Mouse (Mus musculus) liver, adult 2 months (tissue): Measurements from ENCODE around the gene Dnajc30. TPM values are rescaled to one million over a fixed set of nuclear protein-coding genes. Genes with fewer than 3 reads are reported as not detected.

ENCODE experiments used
- DNase-seq: peaks from one replicate; pipeline ENCODE4 v3.0.0-alpha.2; 2011; ENCODE audit warnings: low read depth, low spot score; ENCODE audit errors: extremely low read depth
- H3K27ac ChIP-seq: fragments of 200-500 bp; replicated peaks from 2 replicates; pipeline ENCODE4 v1.5.1; 2012; ENCODE audit warnings: low read depth, mild to moderate bottlenecking, control low read depth, inconsistent platforms, low read length; ENCODE audit not compliant: insufficient read depth
- H3K27me3 ChIP-seq: fragments of 200-500 bp; 2 replicates; pipeline ENCODE4 v1.6.1; 2012; ENCODE audit warnings: mild to moderate bottlenecking, moderate library complexity, low read length, inconsistent platforms; ENCODE audit not compliant: control insufficient read depth, insufficient read depth
- H3K36me3 ChIP-seq: fragments of 200-500 bp; 2 replicates; pipeline ENCODE4 v1.6.1; 2012; ENCODE audit warnings: low read length, inconsistent platforms; ENCODE audit not compliant: control insufficient read depth, insufficient read depth
- H3K4me1 ChIP-seq: fragments of 200-500 bp; 2 replicates; pipeline ENCODE4 v1.6.1; 2011; ENCODE audit warnings: low read length; ENCODE audit not compliant: control insufficient read depth, insufficient read depth
- H3K4me3 ChIP-seq: fragments of 200-500 bp; 2 replicates; pipeline ENCODE4 v1.5.1; 2011; ENCODE audit warnings: low read depth, mild to moderate bottlenecking, control low read depth, low read length, moderate library complexity; ENCODE audit not compliant: insufficient read depth
- H3K79me2 ChIP-seq: fragments of 200-500 bp; 2 replicates; pipeline ENCODE4 v1.6.1; 2012; ENCODE audit warnings: inconsistent platforms, mild to moderate bottlenecking, low read length, moderate library complexity; ENCODE audit not compliant: control insufficient read depth, insufficient read depth
- H3K9ac ChIP-seq: fragments of 200-500 bp; 2 replicates; pipeline ENCODE4 v1.6.1; 2012; ENCODE audit warnings: low read depth, mild to moderate bottlenecking, control low read depth, inconsistent platforms, low read length
- CTCF ChIP-seq: fragments of 200-500 bp; IDR thresholded peaks from 2 replicates; pipeline ENCODE4 v1.5.1; 2011; ENCODE audit warnings: low read depth, low read length, control low read depth
- POLR2A ChIP-seq: fragments of 200-500 bp; IDR thresholded peaks from 2 replicates; pipeline ENCODE4 v1.6.1; 2011; ENCODE audit warnings: low read length, control low read depth; ENCODE audit not compliant: insufficient read depth; ENCODE audit errors: extremely low read depth
- WGBS: fragments of 180-500 bp; shearing (Covaris S2); methylation state at CpG from one replicate; pipeline ENCODE4 v1.1.7; 2018; 5-methylcytosine and 5-hydroxymethylcytosine counted together
- polyA plus RNA-seq: library from polyadenylated mRNA; depleted of rRNA; stranded (reverse); fragments of >200 nt; gene quantifications from 2 replicates; pipeline ENCODE4 v1.2.3, GENCODE M21; 2012
- total RNA-seq: library from RNA; depleted of rRNA; stranded (reverse); fragments of >200 nt; gene quantifications from 2 replicates; pipeline ENCODE4 v1.2.3, GENCODE M21; 2014

The Dnajc30 gene
- total and polyA plus RNA-seq, 2 experiments = 7.1 to 39.9 TPM

DNA sequence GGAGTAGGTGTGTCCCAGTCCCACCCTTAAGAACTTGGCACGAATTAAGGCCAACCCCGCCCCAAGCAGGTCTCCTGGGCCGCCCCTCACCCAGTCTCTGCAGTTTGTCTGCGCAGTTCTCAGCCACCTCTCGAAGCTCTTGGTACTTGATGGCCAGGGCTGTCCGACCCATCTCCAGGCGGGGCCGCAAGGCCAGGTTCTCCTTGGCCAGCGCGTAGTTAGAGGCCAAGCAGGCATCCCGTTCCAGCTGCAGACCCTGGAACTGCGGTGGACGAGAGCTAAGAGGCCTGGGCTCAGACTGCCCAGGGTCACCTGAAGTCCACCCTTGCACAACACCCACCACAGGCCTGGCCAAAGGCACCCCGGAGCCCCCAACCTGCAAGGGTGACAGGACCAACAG lies 12.4 kb downstream of the Dnajc30 start:
- no peak overlapping the region for H3K9ac ChIP-seq
- H3K4me3 ChIP-seq = no peak overlapping the region
- WGBS = 78% methylated on average over 14 of the region's 14 CpGs
- H3K4me1 ChIP-seq = peaks cover 7% of the 10 kb centered on the region
- no peak for DNase-seq
- TF ChIP-seq POLR2A = no peak
- TF ChIP-seq CTCF = no peak
- H3K36me3 ChIP-seq = no peaks in the 10 kb centered on the region
- H3K79me2 ChIP-seq = no peaks in the 10 kb centered on the region
- H3K27ac ChIP-seq = no peak overlapping the region
- H3K27me3 ChIP-seq = no peaks in the 10 kb centered on the region

DNA sequence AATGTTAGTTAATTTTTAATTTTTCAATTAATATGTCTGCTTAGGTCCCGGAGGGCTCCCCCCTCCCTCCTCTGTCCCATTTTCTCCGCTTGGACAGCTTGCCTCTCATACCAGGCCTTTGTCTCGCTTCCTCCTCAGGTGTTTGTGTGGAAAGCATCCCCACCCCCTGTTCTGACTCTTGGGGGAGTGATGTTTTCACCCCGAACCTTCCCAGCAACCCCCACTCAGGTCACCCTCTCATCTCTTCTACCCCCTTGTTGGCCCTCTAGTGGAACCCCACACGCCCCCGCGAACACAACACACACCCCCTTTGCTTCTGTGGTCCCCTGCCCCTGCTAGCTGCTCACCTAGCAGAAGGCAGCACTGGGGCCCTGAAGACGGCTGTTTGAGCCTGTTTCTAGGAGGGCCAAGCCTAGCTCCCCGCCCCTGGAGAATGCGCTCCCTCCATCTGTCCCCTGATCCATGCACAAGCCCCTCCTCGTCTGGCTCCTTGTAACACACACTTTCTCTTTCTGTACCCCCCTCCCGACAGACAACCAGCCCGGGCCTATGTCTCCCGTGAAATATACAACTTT lies 13.0 kb downstream of the Dnajc30 start:
- no peaks in the 10 kb centered on the region for H3K79me2 ChIP-seq
- peaks cover 7% of the 10 kb centered on the region for H3K4me1 ChIP-seq
- no peak for DNase-seq
- peak overlapping the region; percentile 8; the same call in 1 of the 2 replicates for H3K4me3 ChIP-seq
- H3K27ac ChIP-seq = no peak overlapping the region
- 47% methylated on average over 14 of the region's 14 CpGs for WGBS
- H3K27me3 ChIP-seq = no peaks in the 10 kb centered on the region
- TF ChIP-seq CTCF (no peak), POLR2A (no peak)
- H3K36me3 ChIP-seq = no peaks in the 10 kb centered on the region
- peak overlapping the region; percentile 40; the same call in 1 of the 2 replicates for H3K9ac ChIP-seq

DNA sequence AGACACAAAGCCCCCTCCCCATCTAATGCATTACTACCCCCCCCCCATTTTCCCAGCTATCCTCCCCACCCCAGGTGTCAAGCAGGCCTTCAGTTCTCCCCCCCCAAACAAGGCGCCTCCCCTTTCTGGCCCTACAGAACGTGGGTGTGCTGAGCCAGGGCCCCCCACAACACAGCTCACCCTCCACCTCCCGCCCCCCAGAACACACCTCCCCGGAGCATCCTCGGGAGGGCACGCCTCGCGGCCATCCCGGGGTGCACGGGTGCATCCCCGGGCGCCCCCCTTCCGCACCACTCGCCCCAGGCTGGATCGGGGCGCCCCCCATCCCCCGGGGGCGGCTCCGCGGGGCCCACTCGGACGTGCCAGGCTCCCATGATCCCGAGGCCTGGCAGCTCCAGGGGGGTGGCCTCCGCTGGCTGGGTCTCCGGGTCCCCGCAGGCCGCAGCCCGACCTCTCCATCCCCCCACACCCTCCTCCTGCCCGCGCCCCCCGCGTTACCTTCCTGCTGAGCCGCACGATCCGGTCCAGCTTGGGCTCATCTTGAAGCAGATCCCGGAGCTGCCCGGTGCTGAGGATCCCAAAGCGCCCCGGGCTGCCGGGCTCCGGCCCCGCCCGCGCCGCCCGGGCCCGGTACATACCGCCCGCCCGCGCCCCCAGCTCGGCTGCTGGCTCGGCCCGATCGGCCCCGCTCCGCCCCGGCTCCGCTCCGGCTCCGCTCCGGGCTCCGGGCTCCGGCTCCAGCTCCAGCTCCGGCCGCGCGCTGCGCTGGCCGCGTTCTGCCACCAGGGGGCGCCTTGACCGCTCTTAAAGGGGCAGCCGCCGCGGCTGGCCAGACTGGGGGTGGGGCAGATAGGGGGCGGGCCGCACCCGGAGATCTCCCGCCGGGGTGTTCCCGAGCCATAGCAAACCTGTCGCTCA lies 13.8 kb downstream of the Dnajc30 start, which contains the start of gene Vps37d:
Vps37d (minus strand) TSS at position 703 of the 918 bp plus-strand sequence.
- DNase-seq = peak; percentile 37
- H3K9ac ChIP-seq = peak within 1 kb of the TSS; percentile 90
- 2% methylated on average over 77 of the region's 83 CpGs for WGBS
- no peaks in the 10 kb centered on the region for H3K27me3 ChIP-seq
- H3K36me3 ChIP-seq = no peaks in the 10 kb centered on the region
- H3K4me3 ChIP-seq = peak within 1 kb of the TSS; percentile 70
- TF ChIP-seq POLR2A (no peak), CTCF (peak; percentile 80)
- no peak within 1 kb of the TSS for H3K27ac ChIP-seq
- H3K79me2 ChIP-seq = no peaks in the 10 kb centered on the region
- peaks cover 7% of the 10 kb centered on the region for H3K4me1 ChIP-seq

DNA sequence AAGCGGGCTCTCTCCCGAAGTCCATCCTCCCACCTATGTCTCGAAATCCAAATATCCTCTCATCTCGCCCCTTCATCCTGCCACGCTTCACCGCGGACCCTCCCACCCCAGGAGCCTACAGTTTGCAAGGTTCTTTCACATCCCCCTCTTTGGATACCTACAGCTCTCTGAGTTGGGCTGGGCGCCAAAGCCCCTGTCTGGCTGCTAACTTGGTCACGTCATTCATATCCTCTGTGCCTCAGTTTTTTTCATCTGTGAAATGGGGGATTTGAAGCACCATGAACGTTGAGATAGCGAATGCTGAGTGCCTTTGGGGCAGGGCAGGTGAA lies 14.4 kb downstream of the Dnajc30 start:
- peak overlapping the region; percentile 29 for H3K9ac ChIP-seq
- no peak overlapping the region for H3K27ac ChIP-seq
- no peaks in the 10 kb centered on the region for H3K27me3 ChIP-seq
- no peaks in the 10 kb centered on the region for H3K36me3 ChIP-seq
- 3% methylated on average over 11 of the region's 11 CpGs for WGBS
- H3K4me3 ChIP-seq = peak overlapping the region; percentile 32; the same call in 1 of the 2 replicates
- DNase-seq = no peak
- H3K4me1 ChIP-seq = peaks cover 7% of the 10 kb centered on the region
- H3K79me2 ChIP-seq = no peaks in the 10 kb centered on the region
- no peak for TF ChIP-seq POLR2A

DNA sequence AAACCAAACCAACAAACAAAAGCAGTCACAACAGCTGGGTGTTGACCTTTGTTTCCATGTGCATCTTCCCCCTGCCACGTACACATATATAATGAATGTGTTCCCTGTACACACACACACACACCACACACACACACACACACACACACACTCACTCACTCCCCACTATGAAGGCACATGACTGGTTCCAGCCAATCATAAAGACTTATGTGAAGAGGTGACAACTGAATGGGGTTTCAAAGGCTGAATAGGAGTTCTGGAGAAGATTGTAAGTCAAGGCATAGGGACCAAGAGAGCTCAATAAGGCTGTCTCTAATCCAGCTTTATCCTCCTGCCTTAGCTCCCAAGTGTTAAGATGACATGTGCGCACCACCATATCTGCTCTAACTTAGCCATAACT lies 15.6 kb downstream of the Dnajc30 start:
- TF ChIP-seq CTCF = no peak
- no peak for TF ChIP-seq POLR2A
- H3K4me3 ChIP-seq = no peak overlapping the region
- H3K27ac ChIP-seq = no peak overlapping the region
- DNase-seq = no peak
- WGBS = 100% methylated on average over 2 of the region's 2 CpGs
- H3K36me3 ChIP-seq = no peaks in the 10 kb centered on the region
- H3K4me1 ChIP-seq = peaks cover 7% of the 10 kb centered on the region
- no peaks in the 10 kb centered on the region for H3K27me3 ChIP-seq
- no peaks in the 10 kb centered on the region for H3K79me2 ChIP-seq
- no peak overlapping the region for H3K9ac ChIP-seq

DNA sequence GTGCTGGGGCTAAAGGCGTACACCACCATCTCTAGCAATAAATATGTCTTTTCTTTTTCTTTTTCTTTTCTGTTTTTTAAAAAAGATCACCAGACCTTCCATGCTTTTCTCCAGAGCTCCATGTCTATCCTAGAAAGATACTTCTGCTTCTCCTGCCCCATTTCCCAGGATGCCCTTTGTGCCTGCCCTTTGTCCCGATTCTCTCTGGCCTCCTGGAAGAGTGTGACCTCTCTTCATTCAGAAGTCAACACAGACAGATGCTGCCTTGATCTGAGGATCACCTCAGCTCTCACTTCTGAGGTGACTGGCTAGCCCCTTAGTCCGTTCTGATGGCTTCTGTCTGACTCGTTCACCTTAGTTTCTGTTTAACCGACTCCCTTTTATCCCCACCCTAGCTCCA lies 16.5 kb downstream of the Dnajc30 start:
- no peak for TF ChIP-seq CTCF
- no peak for TF ChIP-seq POLR2A
- 64% methylated on average over 5 of the region's 5 CpGs for WGBS

More for the DNA sequence above, 16.5 kb downstream of the Dnajc30 start:
- no peaks in the 10 kb centered on the region for H3K79me2 ChIP-seq
- peak; percentile 63 for DNase-seq
- peaks cover 7% of the 10 kb centered on the region for H3K4me1 ChIP-seq
- H3K36me3 ChIP-seq = no peaks in the 10 kb centered on the region
- no peak overlapping the region for H3K4me3 ChIP-seq
- no peak overlapping the region for H3K9ac ChIP-seq
- H3K27me3 ChIP-seq = no peaks in the 10 kb centered on the region
- H3K27ac ChIP-seq = no peak overlapping the region
